Mouse (Mus musculus) heart, embryonic 14.5 days (tissue): ENCODE measurements around the gene Irak2. TPM values are rescaled to one million over a fixed set of nuclear protein-coding genes. Genes with fewer than 3 reads are reported as not detected.

ENCODE experiments used
- ATAC-seq: fragments of 200-750 bp; cut with Nextera tagmentation; 2 replicates; pipeline ENCODE4 v1.8.0; 2017; ENCODE audit warnings: low read depth, moderate TSS enrichment; ENCODE audit not compliant: insufficient number of reproducible peaks, insufficient read depth, low FRiP score
- H3K27ac ChIP-seq, 2 experiments: fragments of 200-500 bp in 1 of 2; fragments of 300-500 bp in 1 of 2; sonication (generic) in 1 of 2; replicated peaks in 1 of 2; 2 replicates each; pipeline ENCODE4 v1.5.1; 2012 to 2014; ENCODE audit warnings: low read depth in 2 of 2, low read length in 2 of 2, control low read depth in 1 of 2, mild to moderate bottlenecking in 1 of 2, mixed read lengths in 1 of 2; ENCODE audit not compliant: control insufficient read depth in 1 of 2, insufficient read depth in 1 of 2
- H3K27me3 ChIP-seq: fragments of 300-500 bp; sonication (generic); 2 replicates; pipeline ENCODE4 v1.6.1; 2014; ENCODE audit warnings: mild to moderate bottlenecking, low read length, control low read depth; ENCODE audit not compliant: control insufficient read depth, insufficient read depth
- H3K36me3 ChIP-seq: fragments of 300-500 bp; sonication (generic); 2 replicates; pipeline ENCODE4 v1.6.1; 2014; ENCODE audit warnings: mild to moderate bottlenecking, control low read depth, low read length, mixed read lengths; ENCODE audit not compliant: control insufficient read depth, insufficient read depth
- H3K4me1 ChIP-seq, 2 experiments: fragments of 200-500 bp in 1 of 2; fragments of 300-500 bp in 1 of 2; sonication (generic) in 1 of 2; 2 replicates each; pipeline ENCODE4 v1.6.1; 2012 to 2014; ENCODE audit warnings: low read length in 2 of 2, control low read depth in 1 of 2, mixed read lengths in 1 of 2; ENCODE audit not compliant: control insufficient read depth in 2 of 2, insufficient read depth in 2 of 2
- H3K4me2 ChIP-seq: fragments of 300-500 bp; sonication (generic); 2 replicates; pipeline ENCODE4 v1.6.1; 2014; ENCODE audit warnings: mild to moderate bottlenecking, low read length
- H3K4me3 ChIP-seq, 2 experiments: fragments of 200-500 bp in 1 of 2; fragments of 300-500 bp in 1 of 2; sonication (generic) in 1 of 2; 2 replicates each; pipeline ENCODE4 v1.5.1; 2012 to 2014; ENCODE audit warnings: low read length in 2 of 2, mild to moderate bottlenecking in 2 of 2, control low read depth in 1 of 2, low read depth in 1 of 2, moderate library complexity in 1 of 2; ENCODE audit not compliant: control insufficient read depth in 1 of 2, insufficient read depth in 1 of 2
- H3K9ac ChIP-seq: fragments of 300-500 bp; sonication (generic); 2 replicates; pipeline ENCODE4 v1.6.1; 2014; ENCODE audit warnings: mild to moderate bottlenecking, low read length
- H3K9me3 ChIP-seq: fragments of 300-500 bp; sonication (generic); 2 replicates; pipeline ENCODE4 v1.6.1; 2016; ENCODE audit warnings: low read length, control low read depth; ENCODE audit not compliant: control insufficient read depth
- WGBS: fragments of 180-500 bp; shearing (Covaris S2); extraction: QIAGEN DNeasy Blood & Tissue Kit; methylation state at CpG from one replicate; pipeline ENCODE4 v1.1.7; 2014; 5-methylcytosine and 5-hydroxymethylcytosine counted together
- polyA plus RNA-seq: library from polyadenylated mRNA; unstranded; fragments of >200 nt; fragmentation: Nextera tagmentation; extraction: Ambion mirVana; gene quantifications from 2 replicates; pipeline ENCODE4 v1.2.1, GENCODE M21; 2014

Irak2 gene
- 3.9 and 4.7 TPM in 2 replicates for polyA plus RNA-seq

DNA sequence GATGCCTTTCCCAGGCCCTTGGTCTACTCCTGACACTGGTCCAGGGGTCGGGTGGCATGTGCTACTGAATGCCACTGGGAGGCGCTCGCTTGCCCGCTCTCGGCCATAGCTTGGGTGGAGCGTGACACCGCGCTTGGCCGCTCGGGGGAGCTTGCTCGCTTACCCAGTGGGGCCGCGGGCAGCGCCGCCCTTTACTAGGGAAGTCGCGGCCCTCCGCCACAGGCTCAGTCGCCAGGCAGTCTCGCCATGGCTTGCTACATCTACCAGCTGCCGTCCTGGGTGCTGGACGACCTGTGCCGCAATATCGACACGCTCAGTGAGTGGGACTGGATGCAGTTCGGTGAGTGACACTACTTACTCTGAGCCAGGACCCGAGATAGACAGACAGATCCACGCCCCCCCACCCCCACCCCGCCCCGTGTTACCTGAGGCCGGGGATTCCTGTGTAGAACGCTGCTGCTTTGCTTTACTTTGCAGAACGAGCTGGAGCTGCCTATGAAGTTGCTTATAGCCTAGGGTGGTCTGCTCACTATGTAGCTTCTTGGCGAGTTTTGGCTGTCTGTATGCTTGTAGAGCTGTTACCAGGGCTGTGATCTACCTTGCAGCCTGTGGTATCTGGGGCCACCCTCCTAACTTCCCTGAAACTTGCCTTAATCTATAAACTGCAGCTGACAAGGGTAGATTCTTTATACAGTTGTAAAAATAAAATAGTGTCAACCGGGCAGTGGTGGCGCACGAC lies at the start of gene Irak2:
Gene Irak2 (plus strand): TSS at position 166 of the 739 bp plus-strand sequence.
- Histone ChIP-seq H3K9ac (peak within 1 kb of the TSS; percentile 77), H3K4me1 (no peaks in the 10 kb centered on the region), H3K4me3 (peak within 1 kb of the TSS; percentile 55 to 77), H3K4me2 (peak within 1 kb of the TSS; percentile 75), H3K27ac (no peak within 1 kb of the TSS), H3K9me3 (no peaks in the 10 kb centered on the region), H3K36me3 (0 out of 2 replicates have a peak, but pooled peaks cover 3% of the 10 kb centered on the region), H3K27me3 (no peaks in the 10 kb centered on the region)
- peak; percentile 89 for ATAC-seq
- 7% methylated on average over 37 of the region's 37 CpGs for WGBS

DNA sequence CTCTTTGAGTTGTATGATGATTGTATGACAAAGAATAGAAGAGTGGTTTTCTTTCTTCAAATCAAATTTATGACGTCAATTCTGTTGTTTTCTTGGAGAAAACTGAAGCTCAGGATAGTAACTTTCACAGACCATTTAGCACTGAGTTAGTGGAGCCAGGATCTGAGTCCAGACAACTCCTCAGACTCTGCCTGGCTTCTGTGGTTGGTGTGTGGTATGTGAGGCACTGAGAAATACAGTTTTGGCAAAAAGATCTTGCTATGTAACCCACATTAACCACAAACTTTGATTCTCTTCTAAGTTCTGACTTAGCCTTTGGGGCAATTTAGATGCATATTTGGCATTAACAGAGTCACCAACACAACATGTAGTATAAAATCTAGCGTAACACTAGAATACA lies 45.6 kb upstream of the Irak2 start:
- H3K36me3 ChIP-seq = peaks cover 5% of the 10 kb centered on the region; the same call in 1 of the 2 replicates
- no peaks in the 10 kb centered on the region for H3K27me3 ChIP-seq
- no peaks in the 10 kb centered on the region for H3K9me3 ChIP-seq
- H3K4me2 ChIP-seq = no peak overlapping the region
- no peak overlapping the region for H3K9ac ChIP-seq
- 91% methylated on average over 2 of the region's 2 CpGs for WGBS
- ATAC-seq = no peak
- H3K27ac ChIP-seq = no peak overlapping the region
- H3K4me3 ChIP-seq = no peak overlapping the region
- H3K4me1 ChIP-seq = no peaks in the 10 kb centered on the region

GRCm38 (mm10) chr6:113597945-113598344 lies 40.3 kb upstream of the Irak2 start:
- H3K4me2 ChIP-seq = no peak overlapping the region
- no peak overlapping the region for H3K9ac ChIP-seq
- H3K27me3 ChIP-seq = no peaks in the 10 kb centered on the region
- WGBS = 86% methylated on average over 4 of the region's 4 CpGs
- H3K9me3 ChIP-seq = no peaks in the 10 kb centered on the region
- H3K27ac ChIP-seq = no peak overlapping the region
- no peaks in the 10 kb centered on the region; the same call in 1 of the 2 replicates for H3K36me3 ChIP-seq
- H3K4me3 ChIP-seq = no peak overlapping the region
- no peaks in the 10 kb centered on the region; a peak in 1 of 4 replicates for H3K4me1 ChIP-seq
- ATAC-seq = no peak

- Histone ChIP-seq H3K27me3 (no peaks in the 10 kb centered on the region), H3K4me3 (no peak overlapping the region), H3K36me3 (no peaks in the 10 kb centered on the region; the same call in 1 of the 2 replicates), H3K4me1 (no peaks in the 10 kb centered on the region; a peak in 1 of 4 replicates), H3K9ac (no peak overlapping the region; the same call in 1 of the 2 replicates), H3K4me2 (no peak overlapping the region), H3K9me3 (no peaks in the 10 kb centered on the region), H3K27ac (no peak overlapping the region)
- ATAC-seq = no peak
- 69% methylated on average over 5 of the region's 5 CpGs for WGBS
Observed at GRCm38 (mm10) chr6:113599833-113600232, 38.4 kb upstream of the Irak2 start.

GRCm38 (mm10) chr6:113600543-113601139 lies 37.6 kb upstream of the Irak2 start, which contains the start of gene Fancd2os:
TSS of gene Fancd2os (minus strand) at chr6:113600715.
- Histone ChIP-seq H3K4me3 (no peak within 1 kb of the TSS), H3K4me1 (peaks cover 0 to 5% of the 10 kb centered on the region in 2 experiments; a peak in 3 of 4 replicates), H3K27ac (no peak within 1 kb of the TSS), H3K9ac (no peak within 1 kb of the TSS; the same call in 1 of the 2 replicates), H3K9me3 (no peaks in the 10 kb centered on the region), H3K36me3 (no peaks in the 10 kb centered on the region; the same call in 1 of the 2 replicates), H3K27me3 (no peaks in the 10 kb centered on the region), H3K4me2 (no peak within 1 kb of the TSS)
- no peak for ATAC-seq
- WGBS = 50% methylated on average over 23 of the region's 23 CpGs

DNA sequence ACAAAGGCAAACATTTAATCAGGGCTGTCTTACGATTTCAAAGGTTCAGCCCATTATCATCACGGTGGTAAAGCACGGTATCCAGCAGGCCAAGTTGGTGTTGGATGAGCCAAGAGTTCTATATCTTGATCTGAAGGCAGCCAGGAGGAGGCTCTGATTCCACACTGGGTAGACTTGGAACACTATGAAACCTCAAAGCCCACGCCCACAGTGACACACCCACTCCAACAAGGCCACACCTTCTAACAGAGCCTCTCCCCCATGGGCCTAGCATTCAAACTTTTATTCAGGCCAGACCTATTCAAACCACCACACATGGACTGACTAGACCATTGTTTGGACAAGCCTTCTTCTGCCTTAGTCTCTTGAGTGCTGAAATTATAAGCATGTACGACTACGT lies 35.4 kb upstream of the Irak2 start:
- Histone ChIP-seq H3K27ac (no peak overlapping the region), H3K27me3 (no peaks in the 10 kb centered on the region), H3K9me3 (no peaks in the 10 kb centered on the region), H3K36me3 (peaks cover 5% of the 10 kb centered on the region; the same call in 1 of the 2 replicates), H3K9ac (no peak overlapping the region), H3K4me1 (peaks cover 0 to 13% of the 10 kb centered on the region in 2 experiments; a peak in 3 of 4 replicates), H3K4me2 (no peak overlapping the region), H3K4me3 (no peak overlapping the region)
- WGBS = 89% methylated on average over 6 of the region's 6 CpGs
- ATAC-seq = no peak

- 53% methylated on average over 12 of the region's 12 CpGs for WGBS
- no peak for ATAC-seq
- peak overlapping the region; percentile 90 for H3K4me2 ChIP-seq
- H3K4me1 ChIP-seq = peaks cover 0 to 13% of the 10 kb centered on the region in 2 experiments; a peak in 3 of 4 replicates
- H3K36me3 ChIP-seq = peaks cover 12% of the 10 kb centered on the region; the same call in 1 of the 2 replicates
- H3K27me3 ChIP-seq = no peaks in the 10 kb centered on the region
- H3K4me3 ChIP-seq = peak overlapping the region; percentile 77 to 97
- no peaks in the 10 kb centered on the region for H3K9me3 ChIP-seq
- peak overlapping the region in 1 of 2 experiments; percentile 84; a peak in 2 of 4 replicates for H3K27ac ChIP-seq
- H3K9ac ChIP-seq = peak overlapping the region; percentile 93
Observed at GRCm38 (mm10) chr6:113603993-113604392, 34.3 kb upstream of the Irak2 start.
